Mouse (Mus musculus): Measurements from ENCODE around the gene Fam122a. TPM values are rescaled to one million over a fixed set of nuclear protein-coding genes. Genes with fewer than 3 reads are reported as not detected.
A peak's percentile ranks its signal among the peaks of the same experiment; 100 is the strongest.

The Fam122a gene
- polyA plus RNA-seq, 1 experiment: 21.3 TPM

DNA sequence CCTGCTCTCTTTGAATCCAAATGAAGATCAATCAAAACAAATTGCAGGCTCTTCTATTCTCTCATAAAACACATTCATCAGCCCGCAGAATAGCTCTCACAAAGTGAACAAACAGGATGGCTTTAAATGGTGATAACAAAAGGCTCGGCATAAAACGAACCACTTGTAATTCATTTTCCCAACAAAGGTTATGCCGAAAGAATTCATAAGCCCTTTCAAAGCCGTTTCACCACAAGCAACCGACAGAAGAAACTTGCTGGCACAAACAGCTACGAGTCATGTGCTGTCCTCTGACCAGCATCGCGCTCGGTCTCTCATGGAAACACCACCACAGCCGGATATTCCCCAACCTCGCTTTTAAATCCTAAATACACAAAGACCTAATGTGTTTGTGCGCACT lies 23.8 kb downstream of the Fam122a start:
- no peak overlapping the region for H3K27ac ChIP-seq (ENCODE audit: control insufficient read depth, insufficient read depth, low read depth, low read length)
- no peaks in the 10 kb centered on the region for H3K36me3 ChIP-seq (ENCODE audit: control insufficient read depth, insufficient read depth, low read length)
- no peaks in the 10 kb centered on the region; the same call in 1 of the 2 replicates for H3K4me1 ChIP-seq (ENCODE audit: control insufficient read depth, insufficient read depth, low read length)
- no peak overlapping the region for H3K4me3 ChIP-seq (ENCODE audit: control insufficient read depth, low read depth, low read length)
- no peaks in the 10 kb centered on the region for H3K27me3 ChIP-seq (ENCODE audit: control insufficient read depth, insufficient read depth, low read length)
- TF ChIP-seq CTCF (IDR thresholded peaks at IDR 0.05; ENCODE audit: control insufficient read depth, insufficient read depth, insufficient replicate concordance, low read depth, low read length): no peak
- no peak for TF ChIP-seq POLR2A (IDR thresholded peaks at IDR 0.05; ENCODE audit: control insufficient read depth, low read depth, low read length)

DNA sequence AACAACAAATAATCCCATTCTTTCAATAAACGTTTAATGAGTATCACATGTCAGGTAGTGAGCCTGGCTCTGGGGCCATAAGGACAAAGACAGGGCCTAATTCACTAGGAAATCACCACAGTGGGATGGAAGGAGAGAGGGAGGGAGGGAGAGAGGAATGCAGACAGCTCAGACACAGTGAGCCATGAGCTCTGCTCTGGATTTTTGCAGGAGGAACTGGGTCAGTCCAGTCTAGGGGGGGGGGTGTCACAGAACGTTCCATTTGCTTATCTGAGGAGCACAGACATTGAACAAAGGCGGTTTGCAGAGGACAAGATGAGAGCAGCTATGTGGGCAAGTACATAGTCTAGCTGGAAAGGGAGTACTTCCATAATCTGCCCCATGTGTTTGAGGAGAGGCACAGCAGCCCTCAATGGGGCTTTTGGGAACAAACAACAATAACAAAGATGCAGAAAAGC lies 24.7 kb downstream of the Fam122a start:
- no peak overlapping the region for H3K4me3 ChIP-seq (ENCODE audit: control insufficient read depth, low read depth, low read length)
- no peaks in the 10 kb centered on the region for H3K36me3 ChIP-seq (ENCODE audit: control insufficient read depth, insufficient read depth, low read length)
- H3K27me3 ChIP-seq (ENCODE audit: control insufficient read depth, insufficient read depth, low read length): no peaks in the 10 kb centered on the region
- H3K27ac ChIP-seq (ENCODE audit: control insufficient read depth, insufficient read depth, low read depth, low read length): peak overlapping the region; percentile 74
- H3K4me1 ChIP-seq (ENCODE audit: control insufficient read depth, insufficient read depth, low read length): no peaks in the 10 kb centered on the region; the same call in 1 of the 2 replicates
- no peak for TF ChIP-seq POLR2A (IDR thresholded peaks at IDR 0.05; ENCODE audit: control insufficient read depth, low read depth, low read length)
- no peak for TF ChIP-seq CTCF (IDR thresholded peaks at IDR 0.05; ENCODE audit: control insufficient read depth, insufficient read depth, insufficient replicate concordance, low read depth, low read length)

DNA sequence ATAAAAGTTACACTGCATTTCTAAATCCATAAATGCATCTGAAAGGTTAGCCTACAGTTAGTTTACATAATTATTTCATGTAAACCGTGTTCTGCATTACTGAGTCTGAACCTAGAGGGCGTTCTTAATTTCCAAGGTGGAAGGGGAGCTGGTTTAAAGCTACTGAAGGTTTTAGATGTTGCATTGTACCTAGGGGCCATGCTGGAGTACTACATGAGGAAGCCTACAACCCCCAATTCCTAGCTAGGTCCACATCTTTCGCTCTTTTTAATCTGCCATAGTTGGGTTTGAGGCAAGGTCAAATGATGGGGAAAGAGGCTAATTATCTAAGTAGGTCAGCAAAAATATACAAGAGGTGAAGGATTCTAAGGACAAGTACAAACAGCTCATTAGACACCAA lies 25.5 kb downstream of the Fam122a start:
- no peaks in the 10 kb centered on the region; the same call in 1 of the 2 replicates for H3K4me1 ChIP-seq (ENCODE audit: control insufficient read depth, insufficient read depth, low read length)
- no peak overlapping the region for H3K4me3 ChIP-seq (ENCODE audit: control insufficient read depth, low read depth, low read length)
- TF ChIP-seq POLR2A (IDR thresholded peaks at IDR 0.05; ENCODE audit: control insufficient read depth, low read depth, low read length) (no peak), CTCF (IDR thresholded peaks at IDR 0.05; ENCODE audit: control insufficient read depth, insufficient read depth, insufficient replicate concordance, low read depth, low read length) (no peak)
- no peaks in the 10 kb centered on the region for H3K36me3 ChIP-seq (ENCODE audit: control insufficient read depth, insufficient read depth, low read length)
- no peak overlapping the region; the same call in 1 of the 2 replicates for H3K27ac ChIP-seq (ENCODE audit: control insufficient read depth, insufficient read depth, low read depth, low read length)
- no peaks in the 10 kb centered on the region for H3K27me3 ChIP-seq (ENCODE audit: control insufficient read depth, insufficient read depth, low read length)

DNA sequence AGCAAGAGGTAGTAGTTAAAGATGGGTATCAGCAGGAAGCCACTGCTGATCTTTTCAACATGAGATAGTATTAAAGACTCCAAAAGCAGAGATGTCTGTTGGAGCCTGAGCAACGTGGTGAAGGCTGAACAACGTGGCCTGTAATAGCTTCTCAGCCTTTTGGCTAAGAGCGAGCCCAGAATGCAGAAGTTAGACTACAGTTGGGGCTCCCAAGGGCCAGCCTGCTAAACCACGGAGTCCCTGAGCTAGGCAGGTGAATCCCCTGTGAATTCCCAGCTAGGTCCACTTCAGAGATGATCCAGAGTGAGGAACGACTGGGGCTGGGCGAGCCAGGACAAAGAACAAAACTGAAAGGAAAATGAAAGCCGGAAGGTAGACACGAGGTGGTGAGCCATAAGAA lies 26.4 kb downstream of the Fam122a start:
- Histone ChIP-seq H3K36me3 (ENCODE audit: control insufficient read depth, insufficient read depth, low read length) (no peaks in the 10 kb centered on the region), H3K4me1 (ENCODE audit: control insufficient read depth, insufficient read depth, low read length) (no peaks in the 10 kb centered on the region; the same call in 1 of the 2 replicates), H3K27me3 (ENCODE audit: control insufficient read depth, insufficient read depth, low read length) (no peaks in the 10 kb centered on the region), H3K4me3 (ENCODE audit: control insufficient read depth, low read depth, low read length) (no peak overlapping the region), H3K27ac (ENCODE audit: control insufficient read depth, insufficient read depth, low read depth, low read length) (no peak overlapping the region)
- TF ChIP-seq CTCF (IDR thresholded peaks at IDR 0.05; ENCODE audit: control insufficient read depth, insufficient read depth, insufficient replicate concordance, low read depth, low read length) (no peak), POLR2A (IDR thresholded peaks at IDR 0.05; ENCODE audit: control insufficient read depth, low read depth, low read length) (no peak)

DNA sequence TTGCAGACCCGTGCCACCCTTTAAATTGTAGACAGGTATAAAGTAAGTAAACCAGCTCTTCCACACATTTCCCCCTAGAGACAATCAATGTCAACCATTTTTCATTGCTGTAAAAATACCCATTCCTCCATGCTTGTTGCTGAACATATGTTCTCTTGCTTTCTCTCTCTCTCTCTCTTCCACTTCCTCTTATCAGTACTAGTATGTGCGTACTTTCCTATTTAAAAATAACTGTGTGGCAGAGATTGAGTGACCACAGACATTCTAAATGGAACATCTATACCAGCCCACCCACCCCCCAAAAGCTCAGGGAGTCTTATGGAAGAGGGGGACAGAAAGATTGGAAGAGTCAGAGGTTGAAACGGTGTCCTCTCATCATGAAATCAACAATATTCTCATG lies 32.8 kb downstream of the Fam122a start:
- H3K36me3 ChIP-seq (ENCODE audit: control insufficient read depth, insufficient read depth, low read length): no peaks in the 10 kb centered on the region
- H3K27ac ChIP-seq (ENCODE audit: control insufficient read depth, insufficient read depth, low read depth, low read length): no peak overlapping the region
- H3K4me1 ChIP-seq (ENCODE audit: control insufficient read depth, insufficient read depth, low read length): no peaks in the 10 kb centered on the region
- no peaks in the 10 kb centered on the region for H3K27me3 ChIP-seq (ENCODE audit: control insufficient read depth, insufficient read depth, low read length)
- TF ChIP-seq POLR2A (IDR thresholded peaks at IDR 0.05; ENCODE audit: control insufficient read depth, low read depth, low read length) (no peak), CTCF (IDR thresholded peaks at IDR 0.05; ENCODE audit: control insufficient read depth, insufficient read depth, insufficient replicate concordance, low read depth, low read length) (no peak)
- H3K4me3 ChIP-seq (ENCODE audit: control insufficient read depth, low read depth, low read length): no peak overlapping the region

DNA sequence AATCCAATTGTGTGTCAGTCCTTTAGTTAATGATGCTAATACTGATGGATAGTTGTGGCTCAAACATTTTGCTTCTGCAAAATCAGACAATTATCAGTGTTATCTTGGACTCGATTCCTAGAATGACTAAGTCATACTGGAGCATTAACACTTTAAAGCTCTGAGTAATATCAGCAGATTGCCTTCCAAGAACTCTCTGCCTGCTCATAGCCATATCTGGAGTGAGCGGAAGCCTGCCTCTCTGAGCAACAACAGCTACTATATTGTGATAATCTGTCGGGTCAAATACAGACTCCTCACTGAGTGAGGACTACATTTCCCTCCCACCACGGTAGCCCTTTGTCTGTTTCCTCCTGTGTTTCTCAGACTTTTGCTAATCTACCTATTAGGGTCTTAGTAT lies 37.4 kb downstream of the Fam122a start:
- no peak for TF ChIP-seq POLR2A (IDR thresholded peaks at IDR 0.05; ENCODE audit: control insufficient read depth, low read depth, low read length)
- no peak for TF ChIP-seq CTCF (IDR thresholded peaks at IDR 0.05; ENCODE audit: control insufficient read depth, insufficient read depth, insufficient replicate concordance, low read depth, low read length)
- no peaks in the 10 kb centered on the region for H3K4me1 ChIP-seq (ENCODE audit: control insufficient read depth, insufficient read depth, low read length)
- H3K27me3 ChIP-seq (ENCODE audit: control insufficient read depth, insufficient read depth, low read length): no peaks in the 10 kb centered on the region
- no peak overlapping the region for H3K4me3 ChIP-seq (ENCODE audit: control insufficient read depth, low read depth, low read length)
- H3K36me3 ChIP-seq (ENCODE audit: control insufficient read depth, insufficient read depth, low read length): no peaks in the 10 kb centered on the region
- H3K27ac ChIP-seq (ENCODE audit: control insufficient read depth, insufficient read depth, low read depth, low read length): no peak overlapping the region

DNA sequence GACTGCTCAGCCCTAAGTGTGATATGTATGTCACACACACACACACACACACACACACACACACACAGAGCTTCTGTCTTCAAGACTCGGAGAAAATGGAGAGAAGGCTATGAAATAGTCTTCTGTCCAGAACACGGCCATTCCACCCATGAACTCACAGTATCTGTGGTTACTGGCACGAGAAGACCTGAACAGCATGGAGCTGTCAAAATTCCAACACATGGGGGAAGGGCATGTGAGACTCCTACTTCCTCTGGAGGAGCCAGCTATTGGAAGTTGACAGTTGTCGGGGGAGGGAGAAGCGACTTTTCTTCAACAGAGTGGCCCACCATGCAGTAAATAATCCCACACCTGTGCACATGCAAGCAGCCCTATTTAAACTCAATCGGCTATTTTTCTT lies 42.9 kb downstream of the Fam122a start:
- H3K36me3 ChIP-seq (ENCODE audit: control insufficient read depth, insufficient read depth, low read length): no peaks in the 10 kb centered on the region
- no peaks in the 10 kb centered on the region for H3K4me1 ChIP-seq (ENCODE audit: control insufficient read depth, insufficient read depth, low read length)
- TF ChIP-seq POLR2A (IDR thresholded peaks at IDR 0.05; ENCODE audit: control insufficient read depth, low read depth, low read length) (no peak), CTCF (IDR thresholded peaks at IDR 0.05; ENCODE audit: control insufficient read depth, insufficient read depth, insufficient replicate concordance, low read depth, low read length) (no peak)
- no peak overlapping the region for H3K27ac ChIP-seq (ENCODE audit: control insufficient read depth, insufficient read depth, low read depth, low read length)
- no peaks in the 10 kb centered on the region for H3K27me3 ChIP-seq (ENCODE audit: control insufficient read depth, insufficient read depth, low read length)
- H3K4me3 ChIP-seq (ENCODE audit: control insufficient read depth, low read depth, low read length): no peak overlapping the region

DNA sequence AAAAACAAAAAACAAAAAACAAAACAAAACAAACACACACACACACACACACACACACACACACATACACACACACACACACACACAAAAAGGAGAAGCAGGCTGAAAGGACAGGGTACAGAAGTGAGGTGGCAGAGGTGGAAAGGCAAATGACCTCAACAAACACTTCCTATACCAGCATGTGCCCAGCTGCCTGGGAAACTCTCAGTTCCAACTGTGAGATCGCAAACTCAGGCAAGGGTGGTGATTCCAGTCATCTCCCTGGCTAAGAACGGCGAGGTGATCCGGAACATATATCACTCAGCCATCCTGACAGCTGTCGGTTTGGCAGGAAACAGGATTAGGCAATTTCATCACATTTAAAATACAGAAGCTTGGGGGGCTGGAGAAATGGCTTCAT lies 44.7 kb downstream of the Fam122a start:
- Histone ChIP-seq H3K4me1 (ENCODE audit: control insufficient read depth, insufficient read depth, low read length) (no peaks in the 10 kb centered on the region), H3K4me3 (ENCODE audit: control insufficient read depth, low read depth, low read length) (no peak overlapping the region), H3K36me3 (ENCODE audit: control insufficient read depth, insufficient read depth, low read length) (no peaks in the 10 kb centered on the region), H3K27ac (ENCODE audit: control insufficient read depth, insufficient read depth, low read depth, low read length) (no peak overlapping the region), H3K27me3 (ENCODE audit: control insufficient read depth, insufficient read depth, low read length) (no peaks in the 10 kb centered on the region)
- TF ChIP-seq CTCF (IDR thresholded peaks at IDR 0.05; ENCODE audit: control insufficient read depth, insufficient read depth, insufficient replicate concordance, low read depth, low read length): no peak

Data from testis, adult 2 months (tissue).